Comparison of ENCODE assay signal across 30 mouse cellular contexts in genomic region chr1:131886641-131887040, GRCm38 (mm10). TPM values are rescaled to one million over a fixed set of nuclear protein-coding genes. Genes with fewer than 3 reads are reported as not detected.
A peak's percentile ranks its signal among the peaks of the same experiment; 100 is the strongest.
DNase-seq lines count a peak whose midpoint lies in the region; ATAC-seq and TF ChIP-seq lines count a peak whose summit lies in the region.
"Had no signal": no experiment of that assay in that cellular context is flagged by ENCODE, and none has a peak within 500 bp of the region (broad histone marks: within the 10 kb centered on the region; RNA-seq: fewer than 3 reads in every experiment).

No protein-coding gene starts in this region.

- H3K4me2 ChIP-seq in forebrain, embryonic 14.5 days (ENCODE audit: low read length): no peak overlapping the region
- H3K4me2 ChIP-seq in lung, embryonic 14.5 days: no peak overlapping the region
- no peak overlapping the region for H3K4me2 ChIP-seq in lung, postnatal 0 days (replicated peaks; ENCODE audit: low read depth, low read length)
- H3K4me2 ChIP-seq: embryonic facial prominence, embryonic 13.5 days; heart, embryonic 13.5 days; hindbrain, embryonic 14.5 days; limb, embryonic 13.5 days; liver, embryonic 12.5 days; midbrain, embryonic 13.5 days; neural tube, embryonic 13.5 days had no signal

- DNase-seq in forebrain, embryonic 14.5 days (ENCODE audit: low spot score): peak; percentile 56
- no peak for DNase-seq in forebrain, embryonic 10.5 days (ENCODE audit: extremely low spot score, low spot score)
- peak; percentile 4 for DNase-seq in heart, adult 11 months
- no peak for DNase-seq in heart, adult 2 months
- peak; percentile 8 for DNase-seq in lung, embryonic 14.5 days
- DNase-seq in lung, postnatal 0 days (ENCODE audit: low spot score): no peak
- DNase-seq in adrenal gland, postnatal 4 days (ENCODE audit: low spot score in 2 of 2): no peak
- DNase-seq: adrenal gland, postnatal 25 days; cerebellum, adult 11-12 months; cerebellum, adult 9-11 months; embryo, embryonic 11 days; gastrocnemius, adult 2 months; gastrocnemius, postnatal 36 days; heart, postnatal 10 days; kidney, adult 11 months; kidney, postnatal 36 days; layer of hippocampus, adult 9-11 months; liver, postnatal 0 days; lung, postnatal 10 days; thymus, postnatal 4 days had no signal

- TF ChIP-seq EP300 in heart, adult 2 months (IDR thresholded peaks at IDR 0.05; ENCODE audit: insufficient read depth, low read depth, low read length): no peak
- no peak for TF ChIP-seq EP300 in lung, postnatal 0 days (IDR thresholded peaks at IDR 0.05)

- 0 out of 2 replicates have a peak, but pooled peaks cover 4% of the 10 kb centered on the region for H3K4me1 ChIP-seq in forebrain, embryonic 14.5 days (ENCODE audit: control insufficient read depth, insufficient read depth, low read length)
- peaks cover 13% of the 10 kb centered on the region for H3K4me1 ChIP-seq in forebrain, embryonic 10.5 days
- no peaks in the 10 kb centered on the region for H3K4me1 ChIP-seq in heart, adult 2 months (ENCODE audit: control insufficient read depth, insufficient read depth, low read length)
- no peaks in the 10 kb centered on the region for H3K4me1 ChIP-seq in lung, embryonic 14.5 days (ENCODE audit: insufficient read depth)
- H3K4me1 ChIP-seq in lung, postnatal 0 days (ENCODE audit: insufficient read depth, low read depth, low read length): no peaks in the 10 kb centered on the region
- H3K4me1 ChIP-seq: embryonic facial prominence, embryonic 13.5 days; heart, embryonic 13.5 days; limb, embryonic 13.5 days; liver, embryonic 12.5 days; neural tube, embryonic 13.5 days had no signal

- 70% methylated on average over 3 of the region's 3 CpGs for WGBS in forebrain, embryonic 14.5 days
- 92% methylated on average over 3 of the region's 3 CpGs for WGBS in forebrain, embryonic 10.5 days
- 82% methylated on average over 3 of the region's 3 CpGs for WGBS in heart, adult 2 months
- WGBS in lung, embryonic 14.5 days: 75% methylated on average over 3 of the region's 3 CpGs
- 69% methylated on average over 3 of the region's 3 CpGs for WGBS in lung, postnatal 0 days

- TF ChIP-seq CTCF in heart, adult 2 months (IDR thresholded peaks at IDR 0.05): no peak
- no peak for TF ChIP-seq CTCF in lung, embryonic 14.5 days (IDR thresholded peaks at IDR 0.05; ENCODE audit: low read depth)
- TF ChIP-seq CTCF in lung, postnatal 0 days (IDR thresholded peaks at IDR 0.05): no peak

- no peak overlapping the region for H3K9ac ChIP-seq in forebrain, embryonic 14.5 days (ENCODE audit: low read length)
- H3K9ac ChIP-seq in heart, adult 2 months (ENCODE audit: low read depth, low read length): no peak overlapping the region
- H3K9ac ChIP-seq in lung, embryonic 14.5 days: no peak overlapping the region
- no peak overlapping the region for H3K9ac ChIP-seq in lung, postnatal 0 days (replicated peaks; ENCODE audit: low read depth)
- H3K9ac ChIP-seq: embryonic facial prominence, embryonic 13.5 days; heart, embryonic 13.5 days; hindbrain, embryonic 14.5 days; limb, embryonic 13.5 days; liver, embryonic 12.5 days; liver, postnatal 0 days; midbrain, embryonic 13.5 days; neural tube, embryonic 13.5 days had no signal

- H3K9me3 ChIP-seq in forebrain, embryonic 14.5 days (replicated peaks; ENCODE audit: control insufficient read depth, low read length): no peaks in the 10 kb centered on the region
- no peaks in the 10 kb centered on the region for H3K9me3 ChIP-seq in forebrain, embryonic 10.5 days
- H3K9me3 ChIP-seq in lung, embryonic 14.5 days (ENCODE audit: low read depth, low read length): no peaks in the 10 kb centered on the region
- no peaks in the 10 kb centered on the region for H3K9me3 ChIP-seq in lung, postnatal 0 days (ENCODE audit: low read length)
- H3K9me3 ChIP-seq: embryonic facial prominence, embryonic 13.5 days; heart, embryonic 13.5 days; limb, embryonic 13.5 days; liver, embryonic 12.5 days; midbrain, embryonic 13.5 days; neural tube, embryonic 13.5 days had no signal

- TF ChIP-seq POLR2A in heart, adult 2 months (IDR thresholded peaks at IDR 0.05; ENCODE audit: insufficient read depth, low read depth, low read length): no peak

- no peaks in the 10 kb centered on the region for H3K36me3 ChIP-seq in forebrain, embryonic 14.5 days (ENCODE audit: control insufficient read depth, insufficient read depth, low read length)
- no peaks in the 10 kb centered on the region for H3K36me3 ChIP-seq in forebrain, embryonic 10.5 days (replicated peaks)
- H3K36me3 ChIP-seq in heart, adult 2 months (ENCODE audit: control insufficient read depth, insufficient read depth, low read length): no peaks in the 10 kb centered on the region
- no peaks in the 10 kb centered on the region for H3K36me3 ChIP-seq in lung, embryonic 14.5 days (ENCODE audit: insufficient read depth)
- H3K36me3 ChIP-seq in lung, postnatal 0 days (ENCODE audit: insufficient read depth, low read length): no peaks in the 10 kb centered on the region
- H3K36me3 ChIP-seq: embryonic facial prominence, embryonic 13.5 days; heart, embryonic 13.5 days; limb, embryonic 13.5 days; liver, embryonic 12.5 days; midbrain, embryonic 13.5 days; neural tube, embryonic 13.5 days had no signal

- ATAC-seq in forebrain, embryonic 14.5 days: no peak
- ATAC-seq in lung, embryonic 14.5 days (ENCODE audit: insufficient read depth): no peak
- ATAC-seq in lung, postnatal 0 days: no peak
- ATAC-seq: inflammation-experienced regulatory T-cells, adult 6 months; liver, embryonic 12.5 days; liver, postnatal 0 days; midbrain, embryonic 13.5 days had no signal

- H3K27me3 ChIP-seq in forebrain, embryonic 14.5 days (replicated peaks; ENCODE audit: control insufficient read depth, insufficient read depth, low read length): no peaks in the 10 kb centered on the region
- no peaks in the 10 kb centered on the region for H3K27me3 ChIP-seq in forebrain, embryonic 10.5 days (ENCODE audit: poor library complexity, severe bottlenecking)
- no peaks in the 10 kb centered on the region for H3K27me3 ChIP-seq in heart, adult 2 months (ENCODE audit: control insufficient read depth, insufficient read depth, low read length)
- H3K27me3 ChIP-seq in lung, embryonic 14.5 days (ENCODE audit: insufficient read depth, low read length): no peaks in the 10 kb centered on the region
- H3K27me3 ChIP-seq in lung, postnatal 0 days (replicated peaks; ENCODE audit: insufficient read depth, low read length): no peaks in the 10 kb centered on the region
- H3K27me3 ChIP-seq: embryonic facial prominence, embryonic 13.5 days; heart, embryonic 13.5 days; limb, embryonic 13.5 days; liver, embryonic 12.5 days; midbrain, embryonic 13.5 days; neural tube, embryonic 13.5 days had no signal

- H3K27ac ChIP-seq in forebrain, embryonic 14.5 days (ENCODE audit: low read depth, low read length): no peak overlapping the region
- no peak overlapping the region for H3K27ac ChIP-seq in forebrain, embryonic 10.5 days
- no peak overlapping the region for H3K27ac ChIP-seq in heart, adult 2 months
- H3K27ac ChIP-seq in lung, embryonic 14.5 days (ENCODE audit: low read depth): no peak overlapping the region
- H3K27ac ChIP-seq in lung, postnatal 0 days (ENCODE audit: low read length): no peak overlapping the region
- H3K27ac ChIP-seq: embryonic facial prominence, embryonic 13.5 days; gastrocnemius, adult 2 months; heart, embryonic 13.5 days; hindbrain, embryonic 14.5 days; limb, embryonic 13.5 days; liver, embryonic 12.5 days; macrophage; midbrain, embryonic 13.5 days; neural tube, embryonic 13.5 days had no signal

- intact Hi-C loops in heart, adult 2 months (cut with DNase I): no loop called here

- H3K79me2 ChIP-seq in heart, adult 2 months (replicated peaks; ENCODE audit: control insufficient read depth, insufficient read depth, low read length): no peaks in the 10 kb centered on the region

- no peak overlapping the region for H3K4me3 ChIP-seq in forebrain, embryonic 14.5 days (ENCODE audit: low read depth, low read length)
- no peak overlapping the region for H3K4me3 ChIP-seq in forebrain, embryonic 10.5 days
- H3K4me3 ChIP-seq in heart, adult 2 months: no peak overlapping the region
- H3K4me3 ChIP-seq in lung, embryonic 14.5 days (ENCODE audit: low read depth, low read length): no peak overlapping the region
- no peak overlapping the region for H3K4me3 ChIP-seq in lung, postnatal 0 days (ENCODE audit: low read depth, low read length)
- H3K4me3 ChIP-seq: embryonic facial prominence, embryonic 13.5 days; erythroblast, embryonic 14.5 days; gastrocnemius, adult 2 months; heart, embryonic 13.5 days; limb, embryonic 13.5 days; liver, embryonic 12.5 days; midbrain, embryonic 13.5 days; neural tube, embryonic 13.5 days had no signal

RNA-seq across cellular contexts. Expression of gene Rab29, which starts 19.6 kb away (rescaled TPM):
- polyA plus RNA-seq in forebrain, embryonic 14.5 days (2014; fragmentation: Nextera tagmentation; extraction: Ambion mirVana): 8.2 and 9.3 TPM in 2 replicates
- 9.2 and 10.4 TPM in 2 replicates for polyA plus RNA-seq in forebrain, embryonic 10.5 days (2016; fragmentation: Nextera tagmentation; extraction: Ambion mirVana)
- 10 to 100 TPM; 11.2 to 11.8 TPM for total RNA-seq in heart, adult 2 months (2021)
- polyA plus RNA-seq in heart, adult 2 months (2012; rRNA removed): 17.4 and 28.6 TPM in 2 replicates
- polyA plus RNA-seq in lung, embryonic 14.5 days (2014; fragmentation: Nextera tagmentation; extraction: Ambion mirVana): 13.8 and 14.6 TPM in 2 replicates
- 23.1 and 26.3 TPM in 2 replicates for polyA plus RNA-seq in lung, postnatal 0 days (2015; fragmentation: Nextera tagmentation; extraction: Ambion mirVana)
- 10 to 100 TPM; 15.1 to 18.0 TPM for total RNA-seq in adrenal gland, postnatal 4 days (2021)

RNA-seq across cellular contexts. Expression of gene Nucks1, which starts 23.7 kb away (rescaled TPM):
- 33.0 and 37.4 TPM in 2 replicates for polyA plus RNA-seq in forebrain, embryonic 14.5 days (2014; fragmentation: Nextera tagmentation; extraction: Ambion mirVana)
- polyA plus RNA-seq in forebrain, embryonic 10.5 days (2016; fragmentation: Nextera tagmentation; extraction: Ambion mirVana): 120 and 122 TPM in 2 replicates
- total RNA-seq in heart, adult 2 months (2021): 10 to 100 TPM; 59.5 to 64.3 TPM
- polyA plus RNA-seq in heart, adult 2 months (2012; rRNA removed): 9.9 and 18.9 TPM in 2 replicates
- 64.9 and 66.1 TPM in 2 replicates for polyA plus RNA-seq in lung, embryonic 14.5 days (2014; fragmentation: Nextera tagmentation; extraction: Ambion mirVana)
- 19.1 and 20.9 TPM in 2 replicates for polyA plus RNA-seq in lung, postnatal 0 days (2015; fragmentation: Nextera tagmentation; extraction: Ambion mirVana)
- 100 to 1,000 TPM; 191 to 192 TPM for total RNA-seq in adrenal gland, postnatal 4 days (2021)

RNA-seq across cellular contexts. Expression of gene Slc41a1, which starts 59.3 kb away (rescaled TPM):
- 11.9 and 14.5 TPM in 2 replicates for polyA plus RNA-seq in forebrain, embryonic 14.5 days (2014; fragmentation: Nextera tagmentation; extraction: Ambion mirVana)
- polyA plus RNA-seq in forebrain, embryonic 10.5 days (2016; fragmentation: Nextera tagmentation; extraction: Ambion mirVana): 11.2 and 11.3 TPM in 2 replicates
- total RNA-seq in heart, adult 2 months (2021): 10 to 100 TPM; 43.4 to 65.9 TPM
- 69.5 and 84.1 TPM in 2 replicates for polyA plus RNA-seq in heart, adult 2 months (2012; rRNA removed)
- polyA plus RNA-seq in lung, embryonic 14.5 days (2014; fragmentation: Nextera tagmentation; extraction: Ambion mirVana): 10.3 and 11.4 TPM in 2 replicates
- 12.1 and 13.1 TPM in 2 replicates for polyA plus RNA-seq in lung, postnatal 0 days (2015; fragmentation: Nextera tagmentation; extraction: Ambion mirVana)
- 10 to 100 TPM; 44.7 to 47.5 TPM for total RNA-seq in adrenal gland, postnatal 4 days (2021)

Comparison
In these comparisons a context has a peak if more than half of its experiments do, and no peak if none do; other contexts are left out.
1. DNase-seq: peak in forebrain, embryonic 14.5 days (single experiment), heart, adult 11 months (single experiment) and lung, embryonic 14.5 days (single experiment); none in forebrain, embryonic 10.5 days (single experiment), heart, adult 2 months (0 of 2), lung, postnatal 0 days (single experiment) and adrenal gland, postnatal 4 days (0 of 2).